Mouse (Mus musculus) forebrain, postnatal 0 days (tissue): ENCODE data around the gene Pisd. TPM values are rescaled to one million over a fixed set of nuclear protein-coding genes. Genes with fewer than 3 reads are reported as not detected.

ENCODE experiments used
- ATAC-seq: fragments of 200-750 bp; cut with Nextera tagmentation; 2 replicates; pipeline ENCODE4 v1.8.0; 2017; ENCODE audit warnings: mild to moderate bottlenecking, moderate library complexity
- DNase-seq: peaks from one replicate; pipeline ENCODE4 v3.0.0-alpha.2; 2015
- H3K27ac ChIP-seq: fragments of 300-500 bp; sonication (generic); 2 replicates; pipeline ENCODE4 v1.5.1; 2014; ENCODE audit warnings: low read depth, mild to moderate bottlenecking, antibody characterized with exemption, low read length, moderate library complexity, mixed read lengths
- H3K27me3 ChIP-seq: fragments of 300-500 bp; sonication (generic); 2 replicates; pipeline ENCODE4 v1.6.1; 2014; ENCODE audit warnings: mild to moderate bottlenecking, low read length, mixed read lengths; ENCODE audit not compliant: insufficient read depth
- H3K36me3 ChIP-seq: fragments of 300-500 bp; sonication (generic); 2 replicates; pipeline ENCODE4 v1.6.1; 2014; ENCODE audit warnings: mild to moderate bottlenecking, moderate library complexity; ENCODE audit not compliant: insufficient read depth
- H3K4me1 ChIP-seq: fragments of 300-500 bp; sonication (generic); 2 replicates; pipeline ENCODE4 v1.6.1; 2014; ENCODE audit warnings: antibody characterized with exemption; ENCODE audit not compliant: insufficient read depth
- H3K4me2 ChIP-seq: fragments of 300-500 bp; sonication (generic); 2 replicates; pipeline ENCODE4 v1.6.1; 2014; ENCODE audit warnings: low read depth, mild to moderate bottlenecking, moderate library complexity
- H3K4me3 ChIP-seq: fragments of 300-500 bp; sonication (generic); 2 replicates; pipeline ENCODE4 v1.5.1; 2014; ENCODE audit warnings: low read depth, low read length, mixed read lengths
- H3K9ac ChIP-seq: fragments of 300-500 bp; sonication (generic); 2 replicates; pipeline ENCODE4 v1.6.1; 2014; ENCODE audit warnings: mild to moderate bottlenecking
- H3K9me3 ChIP-seq: fragments of 300-500 bp; sonication (generic); 2 replicates; pipeline ENCODE4 v1.6.1; 2016; ENCODE audit warnings: low read length
- CTCF ChIP-seq: sonication (generic); IDR thresholded peaks from 2 replicates; pipeline ENCODE4 v1.5.1; 2016; ENCODE audit warnings: antibody characterized with exemption, control low read depth, low read depth
- WGBS: fragments of 180-500 bp; shearing (Covaris S2); extraction: QIAGEN DNeasy Blood & Tissue Kit; methylation state at CpG from one replicate; pipeline ENCODE4 v1.1.7; 2014; 5-methylcytosine and 5-hydroxymethylcytosine counted together
- polyA plus RNA-seq: library from polyadenylated mRNA; unstranded; fragments of >200 nt; fragmentation: Nextera tagmentation; extraction: Ambion mirVana; gene quantifications from 2 replicates; pipeline ENCODE4 v1.2.1, GENCODE M21; 2015
- total RNA-seq: library from RNA; depleted of rRNA; stranded (reverse); fragments of >200 nt; gene quantifications from 2 replicates; pipeline ENCODE4 v1.2.3, GENCODE M21; 2014

The Pisd gene
- total and polyA plus RNA-seq, 2 experiments from 2014 or later, result 96.4 to 99.1 TPM

GRCm38 (mm10) chr5:32718916-32719315 is 66.5 kb downstream of the Pisd start:
- H3K9me3 ChIP-seq, result no peaks in the 10 kb centered on the region
- DNase-seq (no peak), ATAC-seq (no peak)
- H3K4me1 ChIP-seq, result no peaks in the 10 kb centered on the region
- H3K27ac ChIP-seq, result no peak overlapping the region
- H3K4me2 ChIP-seq, result no peak overlapping the region
- H3K27me3 ChIP-seq, result no peaks in the 10 kb centered on the region
- H3K9ac ChIP-seq, result no peak overlapping the region
- H3K4me3 ChIP-seq, result no peak overlapping the region
- 70% methylated on average over 6 of the region's 6 CpGs for WGBS
- no peaks in the 10 kb centered on the region for H3K36me3 ChIP-seq
- TF ChIP-seq CTCF, result no peak

DNA sequence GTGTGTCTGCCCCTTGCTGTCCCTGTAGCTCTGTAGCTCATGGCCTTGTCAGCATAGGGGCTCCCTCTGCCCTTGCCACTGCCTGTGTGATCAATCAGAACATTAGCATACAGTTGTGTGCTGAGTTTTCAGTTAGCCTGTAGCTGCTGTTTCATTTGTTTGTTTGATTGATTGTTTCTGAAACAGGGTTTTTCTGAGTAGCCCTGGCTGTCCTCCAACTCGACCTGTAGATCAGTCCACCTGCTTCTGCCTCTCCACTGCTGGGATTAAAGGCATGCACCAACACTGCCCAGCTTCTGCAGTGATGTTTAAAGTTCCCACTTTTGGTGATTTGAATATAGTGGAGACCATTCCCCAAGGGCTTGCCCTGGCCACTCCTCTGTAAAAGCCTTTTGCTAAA is 67.7 kb downstream of the Pisd start:
- DNase-seq (no peak), ATAC-seq (no peak)
- Histone ChIP-seq H3K9me3 (no peaks in the 10 kb centered on the region), H3K27ac (no peak overlapping the region), H3K4me2 (no peak overlapping the region), H3K4me3 (no peak overlapping the region), H3K36me3 (no peaks in the 10 kb centered on the region), H3K9ac (no peak overlapping the region), H3K27me3 (no peaks in the 10 kb centered on the region), H3K4me1 (peaks cover 6% of the 10 kb centered on the region; the same call in 1 of the 2 replicates)
- WGBS, result 36% methylated on average over 1 of the region's 1 CpGs
- no peak for TF ChIP-seq CTCF

- Histone ChIP-seq H3K27me3 (no peaks in the 10 kb centered on the region), H3K4me2 (peak overlapping the region; percentile 81), H3K9me3 (no peaks in the 10 kb centered on the region), H3K9ac (peak overlapping the region; percentile 61), H3K36me3 (no peaks in the 10 kb centered on the region), H3K4me1 (peaks cover 6% of the 10 kb centered on the region; the same call in 1 of the 2 replicates), H3K27ac (peak overlapping the region; percentile 85), H3K4me3 (peak overlapping the region; percentile 53)
- DNase-seq, result peak; percentile 97
- ATAC-seq, result peak; percentile 98
- peak; percentile 82 for TF ChIP-seq CTCF
- WGBS, result 2% methylated on average over 55 of the region's 55 CpGs
Observed at GRCm38 (mm10) chr5:32713703-32714467, 71.6 kb downstream of the Pisd start.

- H3K36me3 ChIP-seq, result no peaks in the 10 kb centered on the region
- 22% methylated on average over 2 of the region's 2 CpGs for WGBS
- peaks cover 6% of the 10 kb centered on the region; the same call in 1 of the 2 replicates for H3K4me1 ChIP-seq
- ATAC-seq (peak; percentile 2; the same call in 1 of the 2 replicates), DNase-seq (no peak)
- 0 out of 2 replicates have a peak, but pooled peaks have one; percentile 7 for TF ChIP-seq CTCF
- H3K4me2 ChIP-seq, result peak overlapping the region; percentile 81
- H3K27ac ChIP-seq, result peak overlapping the region; percentile 85
- H3K9ac ChIP-seq, result peak overlapping the region; percentile 61
- H3K9me3 ChIP-seq, result no peaks in the 10 kb centered on the region
- H3K27me3 ChIP-seq, result no peaks in the 10 kb centered on the region
- H3K4me3 ChIP-seq, result peak overlapping the region; percentile 53
Observed at GRCm38 (mm10) chr5:32713042-32713702, 72.3 kb downstream of the Pisd start.

- Histone ChIP-seq H3K9ac (no peak overlapping the region), H3K27me3 (no peaks in the 10 kb centered on the region), H3K9me3 (no peaks in the 10 kb centered on the region), H3K4me2 (peak overlapping the region; percentile 81; the same call in 1 of the 2 replicates), H3K4me3 (0 out of 2 replicates have a peak overlapping the region, but pooled peaks have one; percentile 53), H3K4me1 (peaks cover 6% of the 10 kb centered on the region; the same call in 1 of the 2 replicates), H3K36me3 (no peaks in the 10 kb centered on the region), H3K27ac (no peak overlapping the region)
- ATAC-seq, result no peak
- no peak for DNase-seq
- no peak for TF ChIP-seq CTCF
- 71% methylated on average over 4 of the region's 4 CpGs for WGBS
Observed at GRCm38 (mm10) chr5:32712221-32713041, 73.0 kb downstream of the Pisd start.

GRCm38 (mm10) chr5:32711485-32711884 is 74.0 kb downstream of the Pisd start:
- TF ChIP-seq CTCF, result no peak
- 73% methylated on average over 5 of the region's 5 CpGs for WGBS

More at GRCm38 (mm10) chr5:32711485-32711884, 74.0 kb downstream of the Pisd start:
- no peak overlapping the region for H3K4me3 ChIP-seq
- no peak overlapping the region for H3K9ac ChIP-seq
- no peak overlapping the region for H3K4me2 ChIP-seq
- no peaks in the 10 kb centered on the region for H3K27me3 ChIP-seq
- peaks cover 6% of the 10 kb centered on the region; the same call in 1 of the 2 replicates for H3K4me1 ChIP-seq
- DNase-seq (no peak), ATAC-seq (no peak)
- H3K27ac ChIP-seq, result no peak overlapping the region
- H3K36me3 ChIP-seq, result no peaks in the 10 kb centered on the region
- no peaks in the 10 kb centered on the region for H3K9me3 ChIP-seq
